In the genomic region with DNA sequence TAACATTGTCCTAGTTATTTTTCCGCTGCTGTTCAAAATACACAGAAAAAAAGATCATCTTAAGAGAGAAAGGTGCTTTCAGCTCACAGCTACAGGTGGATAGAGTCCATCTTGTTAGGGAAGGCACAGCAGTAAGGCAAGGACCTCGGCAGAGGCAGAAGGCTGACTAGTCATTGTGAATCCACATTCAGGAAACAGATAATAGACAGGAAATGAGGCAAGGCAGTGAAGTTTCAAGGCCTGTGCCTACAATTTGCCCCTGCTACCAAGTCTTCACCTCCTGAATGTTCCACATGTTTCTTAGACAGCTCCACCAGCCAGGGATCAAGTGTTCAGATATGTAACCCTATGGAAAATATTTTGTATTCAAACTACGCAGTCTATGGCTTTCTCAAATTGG, we compare ENCODE assay signal across 16 mouse cellular contexts.
DNase-seq lines count a peak whose midpoint lies in the region; ATAC-seq and TF ChIP-seq lines count a peak whose summit lies in the region.
"Had no signal": no experiment of that assay in that cellular context is flagged by ENCODE, and none has a peak within 500 bp of the region (broad histone marks: within the 10 kb centered on the region; RNA-seq: fewer than 3 reads in every experiment).

No protein-coding gene starts in this region.

- no peak for TF ChIP-seq POLR2A in MEL (IDR thresholded peaks at IDR 0.05; ENCODE audit: control insufficient read depth in 1 of 2, insufficient read depth in 1 of 2, low read depth in 1 of 2, low read length in 2 of 2, poor library complexity in 1 of 2)

- peaks cover 40% of the 10 kb centered on the region for H3K4me1 ChIP-seq in megakaryocyte, embryonic 14.5 days
- 0 out of 4 replicates have a peak, but pooled peaks cover 0 to 3% of the 10 kb centered on the region in 2 experiments for H3K4me1 ChIP-seq in MEL (ENCODE audit: control insufficient read depth in 1 of 2, insufficient read depth in 2 of 2, low read length in 2 of 2)
- H3K4me1 ChIP-seq: embryonic facial prominence, embryonic 12.5 days had no signal

- TF ChIP-seq CTCF in MEL (IDR thresholded peaks at IDR 0.05 in 2 of 3, conservative IDR thresholded peaks at IDR 0.05 in 1 of 3; ENCODE audit: control insufficient read depth in 1 of 3, insufficient read depth in 1 of 3, low read depth in 2 of 3, low read length in 3 of 3, poor library complexity in 1 of 3, severe bottlenecking in 1 of 3): no peak

- H3K9me3 ChIP-seq in megakaryocyte, embryonic 14.5 days: no peaks in the 10 kb centered on the region
- no peaks in the 10 kb centered on the region for H3K9me3 ChIP-seq in MEL (replicated peaks; ENCODE audit: insufficient read depth, low read length)
- H3K9me3 ChIP-seq: embryonic facial prominence, embryonic 12.5 days; G1E; heart, embryonic 12.5 days; hindbrain, embryonic 12.5 days had no signal

- no peak overlapping the region for H3K9ac ChIP-seq in MEL (ENCODE audit: control insufficient read depth, low read depth, low read length, poor library complexity, severe bottlenecking)
- H3K9ac ChIP-seq: embryonic facial prominence, embryonic 12.5 days; heart, embryonic 12.5 days; hindbrain, embryonic 12.5 days had no signal

- peaks cover 7% of the 10 kb centered on the region for H3K36me3 ChIP-seq in megakaryocyte, embryonic 14.5 days (replicated peaks; ENCODE audit: low read length)
- H3K36me3 ChIP-seq in MEL (ENCODE audit: control insufficient read depth in 1 of 2, insufficient read depth in 2 of 2, low read length in 2 of 2): no peaks in the 10 kb centered on the region
- H3K36me3 ChIP-seq: embryonic facial prominence, embryonic 12.5 days; G1E; heart, embryonic 12.5 days; hindbrain, embryonic 12.5 days had no signal

- peak; percentile 7 for DNase-seq in MEL (ENCODE audit: low read depth, low spot score)
- DNase-seq in adrenal gland, postnatal 14 days: no peak
- DNase-seq in adrenal gland, postnatal 4 days (ENCODE audit: low spot score in 2 of 2): no peak
- DNase-seq: adrenal gland, adult 2 months; adrenal gland, postnatal 36 days; cerebellum, adult 11 months; cerebellum, adult 8-10 months; gastrocnemius, postnatal 14 days had no signal

- TF ChIP-seq RAD21 in MEL (IDR thresholded peaks at IDR 0.05; ENCODE audit: low read depth, low read length): no peak

- TF ChIP-seq EP300 in MEL (IDR thresholded peaks at IDR 0.05; ENCODE audit: low read depth in 1 of 2, low read length in 2 of 2): no peak

- no peaks in the 10 kb centered on the region for H3K27me3 ChIP-seq in megakaryocyte, embryonic 14.5 days (replicated peaks)
- H3K27me3 ChIP-seq in MEL (ENCODE audit: control insufficient read depth in 1 of 2, insufficient read depth in 2 of 2, low read length in 2 of 2): no peaks in the 10 kb centered on the region; a peak in 1 of 4 replicates
- H3K27me3 ChIP-seq: embryonic facial prominence, embryonic 12.5 days; heart, embryonic 12.5 days; hindbrain, embryonic 12.5 days had no signal

- ATAC-seq in megakaryocyte, adult 5-6 weeks (ENCODE audit: poor library complexity, severe bottlenecking): no peak
- ATAC-seq in hematopoietic stem cell, adult 5-6 weeks (replicated peaks in 1 of 2; ENCODE audit: insufficient read depth in 1 of 2, low FRiP score in 2 of 2, low TSS enrichment in 1 of 2, low read depth in 1 of 2, poor library complexity in 2 of 2, severe bottlenecking in 2 of 2): peak; percentile 83 to 89
- ATAC-seq: hindbrain, postnatal 0 days had no signal

- no peaks in the 10 kb centered on the region for H3K79me2 ChIP-seq in MEL (ENCODE audit: control insufficient read depth, insufficient read depth, low read length, poor library complexity)

- H3K4me3 ChIP-seq in megakaryocyte, embryonic 14.5 days (replicated peaks): peak overlapping the region; percentile 38
- no peak overlapping the region for H3K4me3 ChIP-seq in MEL (ENCODE audit: control insufficient read depth in 1 of 2, insufficient read depth in 1 of 2, low read depth in 2 of 2, low read length in 2 of 2)
- H3K4me3 ChIP-seq: embryonic facial prominence, embryonic 12.5 days; heart, embryonic 12.5 days; hindbrain, embryonic 12.5 days had no signal

- no peak overlapping the region for H3K27ac ChIP-seq in MEL (ENCODE audit: control insufficient read depth, low read depth, low read length)
- H3K27ac ChIP-seq: embryonic facial prominence, embryonic 12.5 days; hindbrain, embryonic 12.5 days; hindbrain, postnatal 0 days had no signal

TF ChIP-seq in MEL, 35 proteins besides CTCF, POLR2A, EP300 and RAD21:
- TF ChIP-seq RCOR1 (IDR thresholded peaks at IDR 0.05; ENCODE audit: low read depth, low read length) (no peak), SIN3A (IDR thresholded peaks at IDR 0.05; ENCODE audit: low read length) (no peak), MAFK (IDR thresholded peaks at IDR 0.05; ENCODE audit: borderline replicate concordance, low read depth, low read length) (no peak), TBP (IDR thresholded peaks at IDR 0.05; ENCODE audit: low read depth, low read length) (no peak), SMC3 (IDR thresholded peaks at IDR 0.05; ENCODE audit: low read depth, low read length) (no peak), JUND (IDR thresholded peaks at IDR 0.05; ENCODE audit: low read depth, low read length) (no peak), E2F4 (IDR thresholded peaks at IDR 0.05; ENCODE audit: borderline replicate concordance, low read depth, low read length) (no peak), ZC3H11A (IDR thresholded peaks at IDR 0.05; ENCODE audit: low read depth, low read length) (no peak), KAT2A (conservative IDR thresholded peaks at IDR 0.05; ENCODE audit: low read depth, low read length) (no peak), POLR2AphosphoS2 (IDR thresholded peaks at IDR 0.05; ENCODE audit: low read length) (no peak), MYC (IDR thresholded peaks at IDR 0.05; ENCODE audit: low read depth, low read length) (no peak)
